Mouse (Mus musculus): ENCODE results near the gene Bri3bp. TPM values are rescaled to one million over a fixed set of nuclear protein-coding genes. Genes with fewer than 3 reads are reported as not detected.

The Bri3bp gene
- polyA plus RNA-seq, 1 experiment from 2014 or later = 50.9 TPM

DNA sequence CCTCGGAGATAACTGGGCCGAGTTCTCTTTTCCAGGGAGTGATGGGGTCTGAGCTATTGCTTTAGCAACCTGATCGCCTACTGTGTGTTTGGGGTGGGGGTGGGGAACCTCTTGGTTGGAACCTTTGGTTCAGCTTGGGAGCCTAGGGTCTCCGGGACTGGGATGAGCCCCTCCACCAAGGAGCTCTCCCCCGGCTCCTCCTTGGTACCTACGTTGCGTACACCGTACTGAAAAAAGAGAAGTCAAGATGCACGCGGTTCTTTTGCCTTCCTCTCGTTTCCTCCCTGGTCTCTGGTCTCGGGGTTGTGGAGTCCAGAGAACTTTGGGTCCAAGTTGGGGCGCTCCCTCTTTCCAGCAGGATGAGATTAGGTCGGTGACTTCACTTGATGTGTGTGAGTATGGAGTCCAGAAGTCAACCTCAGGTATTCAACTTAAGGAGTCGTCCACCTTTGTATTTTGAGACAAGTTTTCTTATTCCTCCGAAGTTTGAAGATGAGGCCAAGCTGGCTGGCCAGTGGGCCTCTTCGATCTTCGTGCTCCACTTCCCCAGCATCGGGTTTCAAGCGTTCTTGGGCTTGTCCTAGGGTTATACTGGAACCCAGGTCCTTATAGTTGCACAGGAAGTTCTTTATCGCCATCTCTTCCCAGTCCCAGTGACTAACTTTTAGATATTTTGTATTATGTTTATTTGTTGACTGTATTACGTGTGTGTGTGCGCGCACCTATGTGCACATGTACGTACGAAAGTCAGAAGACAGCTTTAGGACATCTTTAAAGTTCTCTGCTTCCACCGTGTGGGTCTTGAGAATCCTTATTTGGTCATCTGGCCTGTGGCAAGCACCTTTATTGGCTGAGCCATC, 998 bp downstream of the Bri3bp start:
- H3K4me1 ChIP-seq (replicated peaks; ENCODE audit: control insufficient read depth, insufficient read depth, low read length) = peaks cover 10% of the 10 kb centered on the region
- peak overlapping the region; percentile 77 for H3K27ac ChIP-seq (ENCODE audit: low read depth)
- H3K27me3 ChIP-seq (replicated peaks; ENCODE audit: control insufficient read depth, insufficient read depth, low read length) = no peaks in the 10 kb centered on the region
- H3K4me3 ChIP-seq (ENCODE audit: low read depth, low read length) = peak overlapping the region; percentile 94
- DNase-seq (ENCODE audit: low spot score) (no peak), ATAC-seq (replicated peaks; ENCODE audit: low FRiP score, low TSS enrichment, low read depth) (peak; percentile 6)
- H3K9ac ChIP-seq (ENCODE audit: low read length) = peak overlapping the region; percentile 78
- 0 out of 2 replicates have a peak, but pooled peaks cover 3% of the 10 kb centered on the region for H3K9me3 ChIP-seq (ENCODE audit: control insufficient read depth, low read length)
- no peaks in the 10 kb centered on the region for H3K36me3 ChIP-seq (ENCODE audit: control insufficient read depth, insufficient read depth, low read length)
- WGBS = 21% methylated on average over 27 of the region's 27 CpGs
- H3K4me2 ChIP-seq (ENCODE audit: low read length) = peak overlapping the region; percentile 78

- Histone ChIP-seq H3K4me3 (ENCODE audit: low read depth, low read length) (no peak overlapping the region), H3K36me3 (ENCODE audit: control insufficient read depth, insufficient read depth, low read length) (no peaks in the 10 kb centered on the region), H3K9ac (ENCODE audit: low read length) (no peak overlapping the region), H3K27ac (ENCODE audit: low read depth) (no peak overlapping the region), H3K4me2 (ENCODE audit: low read length) (no peak overlapping the region), H3K9me3 (ENCODE audit: control insufficient read depth, low read length) (0 out of 2 replicates have a peak, but pooled peaks cover 3% of the 10 kb centered on the region), H3K27me3 (replicated peaks; ENCODE audit: control insufficient read depth, insufficient read depth, low read length) (no peaks in the 10 kb centered on the region), H3K4me1 (replicated peaks; ENCODE audit: control insufficient read depth, insufficient read depth, low read length) (peaks cover 10% of the 10 kb centered on the region)
- ATAC-seq (replicated peaks; ENCODE audit: low FRiP score, low TSS enrichment, low read depth) (no peak), DNase-seq (ENCODE audit: low spot score) (no peak)
- WGBS = 85% methylated on average over 5 of the region's 5 CpGs
These were observed 2.0 kb downstream of the Bri3bp start for GRCm38 (mm10) chr5:125443335-125443734.

- 0 out of 2 replicates have a peak, but pooled peaks cover 3% of the 10 kb centered on the region for H3K9me3 ChIP-seq (ENCODE audit: control insufficient read depth, low read length)
- H3K4me2 ChIP-seq (ENCODE audit: low read length) = no peak overlapping the region
- H3K4me1 ChIP-seq (replicated peaks; ENCODE audit: control insufficient read depth, insufficient read depth, low read length) = peaks cover 10% of the 10 kb centered on the region
- DNase-seq (ENCODE audit: low spot score) (no peak), ATAC-seq (replicated peaks; ENCODE audit: low FRiP score, low TSS enrichment, low read depth) (no peak)
- H3K4me3 ChIP-seq (ENCODE audit: low read depth, low read length) = no peak overlapping the region
- no peak overlapping the region for H3K9ac ChIP-seq (ENCODE audit: low read length)
- H3K27me3 ChIP-seq (replicated peaks; ENCODE audit: control insufficient read depth, insufficient read depth, low read length) = no peaks in the 10 kb centered on the region
- WGBS = 82% methylated on average over 3 of the region's 3 CpGs
- no peak overlapping the region for H3K27ac ChIP-seq (ENCODE audit: low read depth)
- no peaks in the 10 kb centered on the region for H3K36me3 ChIP-seq (ENCODE audit: control insufficient read depth, insufficient read depth, low read length)
These were observed 2.5 kb downstream of the Bri3bp start for GRCm38 (mm10) chr5:125443915-125444314.

DNA sequence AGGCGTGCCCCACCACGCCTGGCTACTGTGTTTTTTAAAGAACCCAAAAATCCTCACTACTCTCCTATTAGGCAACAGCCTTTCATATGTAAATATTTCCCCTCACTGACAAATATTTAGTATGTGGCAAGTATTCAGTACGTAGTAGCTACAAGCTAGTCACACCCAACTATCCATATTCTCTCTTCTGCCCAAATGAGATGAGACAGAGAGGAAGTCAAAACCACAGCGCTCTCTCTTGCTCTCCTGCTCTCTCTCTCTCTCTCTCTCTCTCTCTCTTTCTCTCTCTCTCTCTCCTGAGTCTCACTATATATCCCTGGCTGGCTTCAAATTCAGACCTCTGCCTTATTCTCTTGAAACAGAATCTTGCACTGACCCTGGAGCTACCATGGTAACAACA, 3.2 kb downstream of the Bri3bp start:
- Histone ChIP-seq H3K36me3 (ENCODE audit: control insufficient read depth, insufficient read depth, low read length) (no peaks in the 10 kb centered on the region), H3K4me3 (ENCODE audit: low read depth, low read length) (no peak overlapping the region), H3K4me2 (ENCODE audit: low read length) (no peak overlapping the region), H3K27ac (ENCODE audit: low read depth) (no peak overlapping the region), H3K9ac (ENCODE audit: low read length) (no peak overlapping the region), H3K4me1 (replicated peaks; ENCODE audit: control insufficient read depth, insufficient read depth, low read length) (peaks cover 10% of the 10 kb centered on the region), H3K27me3 (replicated peaks; ENCODE audit: control insufficient read depth, insufficient read depth, low read length) (no peaks in the 10 kb centered on the region), H3K9me3 (ENCODE audit: control insufficient read depth, low read length) (0 out of 2 replicates have a peak, but pooled peaks cover 3% of the 10 kb centered on the region)
- DNase-seq (ENCODE audit: low spot score) = no peak
- no peak for ATAC-seq (replicated peaks; ENCODE audit: low FRiP score, low TSS enrichment, low read depth)
- WGBS = 86% methylated on average over 4 of the region's 4 CpGs

- no peaks in the 10 kb centered on the region for H3K27me3 ChIP-seq (replicated peaks; ENCODE audit: control insufficient read depth, insufficient read depth, low read length)
- no peak overlapping the region for H3K9ac ChIP-seq (ENCODE audit: low read length)
- H3K4me3 ChIP-seq (ENCODE audit: low read depth, low read length) = no peak overlapping the region
- DNase-seq (ENCODE audit: low spot score) (no peak), ATAC-seq (replicated peaks; ENCODE audit: low FRiP score, low TSS enrichment, low read depth) (no peak)
- 0 out of 2 replicates have a peak, but pooled peaks cover under 1% of the 10 kb centered on the region for H3K36me3 ChIP-seq (ENCODE audit: control insufficient read depth, insufficient read depth, low read length)
- 73% methylated on average over 7 of the region's 7 CpGs for WGBS
- no peak overlapping the region for H3K4me2 ChIP-seq (ENCODE audit: low read length)
- H3K9me3 ChIP-seq (ENCODE audit: control insufficient read depth, low read length) = 0 out of 2 replicates have a peak, but pooled peaks cover 3% of the 10 kb centered on the region
- peaks cover 10% of the 10 kb centered on the region for H3K4me1 ChIP-seq (replicated peaks; ENCODE audit: control insufficient read depth, insufficient read depth, low read length)
- no peak overlapping the region for H3K27ac ChIP-seq (ENCODE audit: low read depth)
These were observed 5.0 kb downstream of the Bri3bp start for GRCm38 (mm10) chr5:125446344-125446743.

- H3K9ac ChIP-seq (ENCODE audit: low read length) = no peak overlapping the region
- ATAC-seq (replicated peaks; ENCODE audit: low FRiP score, low TSS enrichment, low read depth) (no peak), DNase-seq (ENCODE audit: low spot score) (no peak)
- peaks cover 2% of the 10 kb centered on the region for H3K4me1 ChIP-seq (replicated peaks; ENCODE audit: control insufficient read depth, insufficient read depth, low read length)
- no peak overlapping the region for H3K27ac ChIP-seq (ENCODE audit: low read depth)
- WGBS = 74% methylated on average over 3 of the region's 3 CpGs
- H3K36me3 ChIP-seq (ENCODE audit: control insufficient read depth, insufficient read depth, low read length) = peaks cover 11% of the 10 kb centered on the region; the same call in 1 of the 2 replicates
- 0 out of 2 replicates have a peak, but pooled peaks cover 3% of the 10 kb centered on the region for H3K9me3 ChIP-seq (ENCODE audit: control insufficient read depth, low read length)
- no peak overlapping the region for H3K4me3 ChIP-seq (ENCODE audit: low read depth, low read length)
- no peak overlapping the region for H3K4me2 ChIP-seq (ENCODE audit: low read length)
- H3K27me3 ChIP-seq (replicated peaks; ENCODE audit: control insufficient read depth, insufficient read depth, low read length) = no peaks in the 10 kb centered on the region
These were observed 6.7 kb downstream of the Bri3bp start for GRCm38 (mm10) chr5:125448026-125448425.

GRCm38 (mm10) chr5:125448631-125449030, 7.3 kb downstream of the Bri3bp start:
- no peaks in the 10 kb centered on the region for H3K9me3 ChIP-seq (ENCODE audit: control insufficient read depth, low read length)
- H3K4me1 ChIP-seq (replicated peaks; ENCODE audit: control insufficient read depth, insufficient read depth, low read length) = no peaks in the 10 kb centered on the region
- H3K9ac ChIP-seq (ENCODE audit: low read length) = no peak overlapping the region
- no peak overlapping the region for H3K4me3 ChIP-seq (ENCODE audit: low read depth, low read length)
- no peak overlapping the region for H3K4me2 ChIP-seq (ENCODE audit: low read length)
- no peak for DNase-seq (ENCODE audit: low spot score)
- no peak overlapping the region for H3K27ac ChIP-seq (ENCODE audit: low read depth)
- peaks cover 14% of the 10 kb centered on the region; the same call in 1 of the 2 replicates for H3K36me3 ChIP-seq (ENCODE audit: control insufficient read depth, insufficient read depth, low read length)
- H3K27me3 ChIP-seq (replicated peaks; ENCODE audit: control insufficient read depth, insufficient read depth, low read length) = no peaks in the 10 kb centered on the region
- WGBS = 90% methylated on average over 4 of the region's 4 CpGs
- ATAC-seq (replicated peaks; ENCODE audit: low FRiP score, low TSS enrichment, low read depth) = no peak

GRCm38 (mm10) chr5:125449306-125449705, 7.9 kb downstream of the Bri3bp start:
- Histone ChIP-seq H3K27ac (ENCODE audit: low read depth) (no peak overlapping the region), H3K4me1 (replicated peaks; ENCODE audit: control insufficient read depth, insufficient read depth, low read length) (no peaks in the 10 kb centered on the region), H3K27me3 (replicated peaks; ENCODE audit: control insufficient read depth, insufficient read depth, low read length) (no peaks in the 10 kb centered on the region), H3K4me3 (ENCODE audit: low read depth, low read length) (no peak overlapping the region), H3K4me2 (ENCODE audit: low read length) (no peak overlapping the region), H3K36me3 (ENCODE audit: control insufficient read depth, insufficient read depth, low read length) (peaks cover 17% of the 10 kb centered on the region), H3K9ac (ENCODE audit: low read length) (no peak overlapping the region), H3K9me3 (ENCODE audit: control insufficient read depth, low read length) (no peaks in the 10 kb centered on the region)
- DNase-seq (ENCODE audit: low spot score) = no peak
- no peak for ATAC-seq (replicated peaks; ENCODE audit: low FRiP score, low TSS enrichment, low read depth)
- WGBS = 78% methylated on average over 5 of the region's 5 CpGs
